Mouse (Mus musculus) olfactory bulb, adult 2 months (tissue): ENCODE measurements around the gene Adamts1.

ENCODE experiments used
- CTCF ChIP-seq: fragments of 200-500 bp; IDR thresholded peaks from 2 replicates; pipeline ENCODE4 v1.5.1; 2012; ENCODE audit warnings: low read depth, mild to moderate bottlenecking, low read length, moderate library complexity; ENCODE audit not compliant: insufficient read depth
- POLR2A ChIP-seq: fragments of 200-500 bp; IDR thresholded peaks from 2 replicates; pipeline ENCODE4 v1.6.1; 2012; ENCODE audit warnings: mild to moderate bottlenecking, low read depth, low read length, moderate library complexity; ENCODE audit not compliant: insufficient read depth

- TF ChIP-seq CTCF (no peak), POLR2A (no peak)
Observed at GRCm38 (mm10) chr16:85779775-85780174, 23.1 kb downstream of the Adamts1 start.
